Mouse (Mus musculus) CH12.LX (cell line): ENCODE results near the gene Abcd4. TPM values are rescaled to one million over a fixed set of nuclear protein-coding genes. Genes with fewer than 3 reads are reported as not detected.

ENCODE experiments used
- DNase-seq: peaks from one replicate; pipeline ENCODE4 v3.0.0-alpha.2; 2013; ENCODE audit errors: extremely low read depth
- H3K27ac ChIP-seq: 2 replicates; pipeline ENCODE4 v1.5.1; 2012; ENCODE audit warnings: low read depth, mild to moderate bottlenecking, control low read depth, moderate library complexity; ENCODE audit not compliant: insufficient read depth
- H3K27me3 ChIP-seq: replicated peaks from 2 replicates; pipeline ENCODE3; 2012; ENCODE audit warnings: inconsistent platforms
- H3K36me3 ChIP-seq, 2 experiments: replicated peaks in 1 of 2; 2 replicates each; pipeline versions ENCODE3 to v1.6.1; 2012; ENCODE audit warnings: inconsistent platforms in 1 of 2, low read length in 1 of 2, mild to moderate bottlenecking in 1 of 2, mixed read lengths in 1 of 2, moderate library complexity in 1 of 2; ENCODE audit not compliant: control insufficient read depth in 1 of 2, insufficient read depth in 1 of 2
- H3K4me1 ChIP-seq, 2 experiments: 2 replicates each; pipeline ENCODE4 v1.6.1; 2012; ENCODE audit warnings: inconsistent platforms in 1 of 2, moderate library complexity in 1 of 2; ENCODE audit not compliant: insufficient read depth in 2 of 2, control insufficient read depth in 1 of 2
- H3K4me2 ChIP-seq: 2 replicates; pipeline ENCODE4 v1.6.1; 2012; ENCODE audit warnings: low read depth, mild to moderate bottlenecking, control low read depth; ENCODE audit not compliant: poor library complexity, insufficient read depth, severe bottlenecking
- H3K4me3 ChIP-seq, 3 experiments: fragments of 150-350 bp in 1 of 3; sonication (generic) in 1 of 3; replicated peaks in 1 of 3; 2 replicates each; pipeline versions ENCODE3 to v1.5.1; 2011 to 2012; ENCODE audit warnings: low read depth in 2 of 3, low read length in 2 of 3, mild to moderate bottlenecking in 2 of 3, moderate library complexity in 2 of 3, control low read depth in 1 of 3, improper control_type of control experiment in 1 of 3, inconsistent platforms in 1 of 3, mixed read lengths in 1 of 3; ENCODE audit not compliant: poor library complexity in 1 of 3
- H3K79me2 ChIP-seq: replicated peaks from 2 replicates; pipeline ENCODE4 v1.6.1; 2012; ENCODE audit warnings: mild to moderate bottlenecking, moderate library complexity; ENCODE audit not compliant: control insufficient read depth, poor library complexity, insufficient read depth, severe bottlenecking; ENCODE audit errors: extremely low read depth
- H3K9ac ChIP-seq: 2 replicates; pipeline ENCODE4 v1.6.1; 2012; ENCODE audit warnings: low read depth, mild to moderate bottlenecking, control low read depth, moderate library complexity; ENCODE audit not compliant: insufficient read depth
- H3K9me3 ChIP-seq: replicated peaks from 2 replicates; pipeline ENCODE3; 2012; ENCODE audit warnings: low read length, inconsistent platforms, mixed read lengths
- CHD1 ChIP-seq: IDR thresholded peaks from 2 replicates; pipeline ENCODE4 v1.6.1; 2012; ENCODE audit warnings: low read depth, low read length, improper control_type of control experiment, inconsistent platforms
- CTCF ChIP-seq, 2 experiments: IDR thresholded peaks in 1 of 2; conservative IDR thresholded peaks in 1 of 2; 2 replicates each; pipeline ENCODE4 v1.5.1; 2011 to 2012; ENCODE audit warnings: low read depth in 2 of 2, low read length in 2 of 2, improper control_type of control experiment in 1 of 2, inconsistent platforms in 1 of 2, mild to moderate bottlenecking in 1 of 2, moderate library complexity in 1 of 2
- E2F4 ChIP-seq: IDR thresholded peaks from 2 replicates; pipeline ENCODE4 v1.6.1; 2011; ENCODE audit warnings: low read depth, low read length, improper control_type of control experiment; ENCODE audit not compliant: insufficient replicate concordance
- GABPA ChIP-seq: IDR thresholded peaks from 2 replicates; pipeline ENCODE4 v1.6.1; 2012; ENCODE audit warnings: low read depth, low read length, improper control_type of control experiment, inconsistent platforms; ENCODE audit not compliant: insufficient replicate concordance
- JUND ChIP-seq: conservative IDR thresholded peaks from 2 replicates; pipeline ENCODE4 v1.6.1; 2011; ENCODE audit warnings: low read depth, low read length, improper control_type of control experiment
- KAT2A ChIP-seq: IDR thresholded peaks from 2 replicates; pipeline ENCODE4 v1.6.1; 2012; ENCODE audit warnings: low read length, improper control_type of control experiment, inconsistent platforms; ENCODE audit not compliant: insufficient replicate concordance
- MAX ChIP-seq: IDR thresholded peaks from 2 replicates; pipeline ENCODE4 v1.6.1; 2011; ENCODE audit warnings: low read length, improper control_type of control experiment
- MAZ ChIP-seq: IDR thresholded peaks from 2 replicates; pipeline ENCODE4 v1.6.1; 2012; ENCODE audit warnings: low read depth, mild to moderate bottlenecking, inconsistent platforms, low read length, improper control_type of control experiment, moderate library complexity
- MEF2A ChIP-seq: IDR thresholded peaks from 2 replicates; pipeline ENCODE4 v1.6.1; 2014; ENCODE audit warnings: low read depth, mild to moderate bottlenecking, inconsistent platforms, low read length, improper control_type of control experiment, borderline replicate concordance
- MXI1 ChIP-seq: IDR thresholded peaks from 2 replicates; pipeline ENCODE4 v1.6.1; 2011; ENCODE audit warnings: mild to moderate bottlenecking, low read depth, low read length, improper control_type of control experiment
- NELFE ChIP-seq: IDR thresholded peaks from 2 replicates; pipeline ENCODE4 v1.6.1; 2011; ENCODE audit warnings: low read depth, low read length, improper control_type of control experiment
- NRF1 ChIP-seq: IDR thresholded peaks from 2 replicates; pipeline ENCODE4 v1.6.1; 2014; ENCODE audit warnings: low read depth, mild to moderate bottlenecking, inconsistent platforms, low read length, improper control_type of control experiment, moderate library complexity
- PAX5 ChIP-seq: IDR thresholded peaks from 2 replicates; pipeline ENCODE4 v1.6.1; 2012; ENCODE audit warnings: low read length, inconsistent platforms, mixed read lengths
- POLR2A ChIP-seq: IDR thresholded peaks from 2 replicates; pipeline ENCODE4 v1.6.1; 2011; ENCODE audit warnings: low read depth, mild to moderate bottlenecking, improper control_type of control experiment, low read length
- POLR2AphosphoS2 ChIP-seq: IDR thresholded peaks from 2 replicates; pipeline ENCODE4 v1.6.1; 2011; ENCODE audit warnings: low read depth, low read length, improper control_type of control experiment
- RCOR1 ChIP-seq: conservative IDR thresholded peaks from 2 replicates; pipeline ENCODE4 v1.6.1; 2012; ENCODE audit warnings: low read depth, mild to moderate bottlenecking, inconsistent platforms, low read length, improper control_type of control experiment
- SIN3A ChIP-seq: IDR thresholded peaks from 2 replicates; pipeline ENCODE4 v1.6.1; 2012; ENCODE audit warnings: low read length, improper control_type of control experiment, inconsistent platforms
- SMC3 ChIP-seq: IDR thresholded peaks from 2 replicates; pipeline ENCODE4 v1.6.1; 2011; ENCODE audit warnings: low read depth, low read length, improper control_type of control experiment
- TBP ChIP-seq: conservative IDR thresholded peaks from 2 replicates; pipeline ENCODE4 v1.6.1; 2011; ENCODE audit warnings: low read depth, low read length, improper control_type of control experiment
- TCF12 ChIP-seq: IDR thresholded peaks from 2 replicates; pipeline ENCODE4 v1.6.1; 2014; ENCODE audit warnings: low read depth, mild to moderate bottlenecking, inconsistent platforms, low read length, improper control_type of control experiment
- USF2 ChIP-seq: conservative IDR thresholded peaks from 2 replicates; pipeline ENCODE4 v1.6.1; 2011; ENCODE audit warnings: low read depth, low read length, improper control_type of control experiment
- ZC3H11A ChIP-seq: IDR thresholded peaks from 2 replicates; pipeline ENCODE4 v1.6.1; 2012; ENCODE audit warnings: low read depth, mild to moderate bottlenecking, inconsistent platforms, low read length, improper control_type of control experiment
- ZKSCAN1 ChIP-seq: IDR thresholded peaks from 2 replicates; pipeline ENCODE4 v1.6.1; 2012; ENCODE audit warnings: low read depth, inconsistent platforms, low read length, improper control_type of control experiment, borderline replicate concordance
- ZNF384 ChIP-seq: IDR thresholded peaks from 2 replicates; pipeline ENCODE4 v1.6.1; 2012; ENCODE audit warnings: low read depth, low read length, improper control_type of control experiment, inconsistent platforms
- dilution Hi-C: fragments of 300-500 bp; cut with MboI; formaldehyde crosslinking; loops from 2 replicates; pipeline ENCODE4 v1.14.3; 2020; ENCODE audit warnings: low sequenced_read_pairs; ENCODE audit not compliant: extremely low pct_unique_long_range_greater_than_20kb, extremely low pct_ligation_motif_present
- in situ Hi-C: fragments of 300-500 bp; cut with MboI; formaldehyde crosslinking; loops from 3 replicates; pipeline ENCODE4 v1.14.3; 2019; ENCODE audit warnings: low sequenced_read_pairs, low pct_ligation_motif_present, low pct_unique_long_range_greater_than_20kb, mixed read lengths
- polyA plus RNA-seq: library from polyadenylated mRNA; unstranded; fragments of >175 nt; gene quantifications from 2 replicates; pipeline ENCODE4 v1.2.1, GENCODE M21; 2012; ENCODE audit warnings: low read depth; ENCODE audit not compliant: insufficient read length
- total RNA-seq, 2 experiments: library from RNA; depleted of rRNA; stranded (reverse); fragments of 300-350 nt in 1 of 2; fragments of >200 nt in 1 of 2; gene quantifications; 2 replicates each; pipeline ENCODE4 v1.2.3; 2012 to 2014

Abcd4 gene
- total and polyA plus RNA-seq, 3 experiments, result 4.7 to 10.2 (median 8.4) TPM

DNA sequence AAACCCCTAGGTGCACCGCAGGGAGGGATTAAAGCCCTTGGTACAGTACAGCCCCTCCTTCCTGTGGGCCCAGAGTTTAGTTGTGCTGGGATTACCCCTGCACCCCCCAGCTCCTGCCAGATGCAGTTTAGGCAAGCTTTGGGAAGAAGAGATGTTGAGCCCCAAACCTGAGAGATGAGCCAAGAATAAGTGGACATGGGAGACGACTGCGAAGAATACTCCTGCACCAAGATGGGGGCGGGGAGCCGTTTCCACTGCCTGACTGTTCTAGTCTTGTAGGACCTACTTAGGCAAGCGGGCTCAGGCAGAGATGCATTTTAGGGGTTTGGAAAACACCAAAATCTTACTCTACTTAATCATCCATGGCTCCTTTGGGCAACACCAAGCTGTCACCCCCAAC lies 23.0 kb upstream of the Abcd4 start:
- in situ Hi-C loops (no loop called here), dilution Hi-C loops (no loop called here)
- Histone ChIP-seq H3K4me1 (0 out of 4 replicates have a peak, but pooled peaks cover 0 to 4% of the 10 kb centered on the region in 2 experiments), H3K9ac (no peak overlapping the region), H3K4me3 (no peak overlapping the region), H3K36me3 (no peaks in the 10 kb centered on the region), H3K9me3 (no peaks in the 10 kb centered on the region), H3K27ac (no peak overlapping the region), H3K27me3 (peaks cover 3% of the 10 kb centered on the region), H3K4me2 (no peak overlapping the region), H3K79me2 (no peaks in the 10 kb centered on the region)
- DNase-seq, result no peak
- TF ChIP-seq ZKSCAN1 (no peak), KAT2A (no peak), NELFE (no peak), POLR2AphosphoS2 (no peak), GABPA (no peak), PAX5 (no peak)

DNA sequence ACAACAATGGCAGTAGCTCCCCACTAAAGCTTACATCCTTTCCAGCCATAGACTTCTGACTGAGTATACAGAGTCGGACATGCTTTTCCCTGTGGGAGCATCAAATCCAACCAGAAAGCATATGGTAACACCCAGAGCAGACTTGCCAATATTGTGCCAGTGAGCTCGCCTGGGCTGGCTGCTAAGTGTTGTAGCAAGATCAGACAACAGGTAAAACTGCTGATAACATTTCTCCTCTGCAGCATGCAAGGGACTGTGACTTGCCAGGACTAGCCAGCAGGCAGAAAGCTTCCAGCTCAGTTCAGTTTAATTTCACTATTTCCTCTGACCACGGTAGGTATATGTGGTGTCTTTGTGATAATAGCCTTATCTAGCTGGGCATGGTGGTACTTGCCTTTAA lies 14.7 kb upstream of the Abcd4 start:
- no peaks in the 10 kb centered on the region for H3K79me2 ChIP-seq
- dilution Hi-C loops, result no loop called here

DNA sequence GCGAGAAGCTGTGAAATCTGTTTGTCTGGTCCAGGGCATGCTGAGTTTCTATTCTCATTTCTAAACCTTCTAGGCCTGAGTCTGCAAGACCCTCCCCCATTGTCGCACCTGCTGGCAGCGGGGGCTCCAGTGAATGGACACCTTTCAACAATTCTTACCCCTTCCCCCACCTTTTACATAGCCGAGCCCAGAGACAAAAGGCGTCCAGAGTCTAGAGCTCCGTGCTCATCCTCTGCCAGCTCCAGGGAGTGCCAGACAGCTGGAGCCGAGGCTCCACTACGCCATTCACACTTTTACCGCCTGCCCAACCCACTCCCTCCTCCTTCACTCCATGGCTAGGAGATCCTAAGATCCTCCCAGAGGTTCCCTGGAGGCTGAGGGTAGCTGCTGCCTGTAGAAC lies 7.9 kb upstream of the Abcd4 start:
- DNase-seq, result no peak
- H3K36me3 ChIP-seq, result no peaks in the 10 kb centered on the region
- H3K79me2 ChIP-seq, result no peaks in the 10 kb centered on the region
- H3K4me2 ChIP-seq, result no peak overlapping the region
- TF ChIP-seq NRF1 (no peak), NELFE (no peak), TCF12 (no peak), CHD1 (no peak), RCOR1 (no peak)
- H3K4me3 ChIP-seq, result no peak overlapping the region
- no peaks in the 10 kb centered on the region for H3K4me1 ChIP-seq
- H3K27me3 ChIP-seq, result peaks cover 6% of the 10 kb centered on the region
- no peak overlapping the region for H3K27ac ChIP-seq
- no peak overlapping the region for H3K9ac ChIP-seq
- in situ Hi-C loops, result no loop called here
- dilution Hi-C loops, result no loop called here
- H3K9me3 ChIP-seq, result no peaks in the 10 kb centered on the region

More for the DNA sequence above, 14.7 kb upstream of the Abcd4 start:
- DNase-seq, result no peak
- Histone ChIP-seq H3K27me3 (peaks cover 2% of the 10 kb centered on the region), H3K4me1 (0 out of 4 replicates have a peak, but pooled peaks cover 0 to 4% of the 10 kb centered on the region in 2 experiments), H3K4me2 (no peak overlapping the region), H3K36me3 (no peaks in the 10 kb centered on the region), H3K9ac (no peak overlapping the region), H3K9me3 (no peaks in the 10 kb centered on the region), H3K27ac (no peak overlapping the region), H3K4me3 (no peak overlapping the region)
- TF ChIP-seq USF2, result no peak
- no peak for TF ChIP-seq E2F4
- no peak for TF ChIP-seq POLR2A
- no peak for TF ChIP-seq MAX
- TF ChIP-seq ZC3H11A, result no peak
- TF ChIP-seq TCF12, result no peak
- TF ChIP-seq SMC3, result no peak
- TF ChIP-seq SIN3A, result no peak
- TF ChIP-seq CHD1, result no peak
- no peak for TF ChIP-seq JUND
- TF ChIP-seq MEF2A, result no peak
- TF ChIP-seq TBP, result no peak
- no peak for TF ChIP-seq ZNF384
- TF ChIP-seq POLR2AphosphoS2, result no peak
- TF ChIP-seq MAZ, result no peak
- no peak for TF ChIP-seq CTCF (conservative IDR thresholded peaks at IDR 0.05 in 1 of 2, IDR thresholded peaks at IDR 0.05 in 1 of 2; ENCODE audit: low read depth in 2 of 2, low read length in 2 of 2)
- no peak for TF ChIP-seq MXI1
- in situ Hi-C loops, result no loop called here
